Mouse (Mus musculus) kidney, adult 18-20 months (tissue): ENCODE measurements around the gene Spryd3.
A peak's percentile ranks its signal among the peaks of the same experiment; 100 is the strongest.
"Not testable (repeated sequence)": the region's sequence is repeated elsewhere in the genome, so short reads cannot be mapped to it uniquely, and the experiment has no call there.

Experiments used
- DNase-seq: peaks from one replicate; pipeline ENCODE4 v3.0.0; 2021

Spryd3 gene

DNA sequence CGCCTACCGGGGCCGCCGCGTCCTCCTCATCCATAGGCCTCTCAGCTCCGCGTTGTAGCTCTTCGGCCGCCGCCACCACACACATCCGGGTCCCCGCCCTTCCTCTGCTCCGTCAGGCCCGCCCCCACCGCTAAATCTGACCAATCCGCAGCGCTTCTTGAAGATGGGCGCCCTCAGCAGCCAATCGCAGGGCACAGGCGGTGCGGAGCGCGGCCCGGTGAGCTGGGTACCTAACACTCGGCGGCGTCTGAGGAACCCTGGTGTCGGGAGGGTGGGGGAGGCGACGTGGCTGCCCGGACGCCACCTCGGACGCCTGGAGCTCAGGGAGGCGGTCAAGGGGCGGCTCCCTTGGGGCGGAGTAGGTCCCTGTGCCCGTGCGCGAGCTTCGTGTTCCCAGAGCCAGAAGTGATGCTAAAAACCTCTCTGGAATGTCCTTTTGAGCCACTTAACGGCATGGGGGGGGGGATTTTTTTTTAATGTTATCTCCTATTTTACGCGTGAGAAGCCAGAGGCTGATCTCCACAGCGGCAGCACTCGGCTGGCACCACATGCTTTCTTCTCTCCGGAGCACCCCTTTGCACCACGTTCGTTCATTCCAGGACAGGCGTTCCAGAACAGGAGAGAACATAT lies at the start of gene Spryd3:
Gene Spryd3, minus strand, starts transcription at position 106 of the 630 bp plus-strand sequence.
- peak; percentile 99 for DNase-seq

DNA sequence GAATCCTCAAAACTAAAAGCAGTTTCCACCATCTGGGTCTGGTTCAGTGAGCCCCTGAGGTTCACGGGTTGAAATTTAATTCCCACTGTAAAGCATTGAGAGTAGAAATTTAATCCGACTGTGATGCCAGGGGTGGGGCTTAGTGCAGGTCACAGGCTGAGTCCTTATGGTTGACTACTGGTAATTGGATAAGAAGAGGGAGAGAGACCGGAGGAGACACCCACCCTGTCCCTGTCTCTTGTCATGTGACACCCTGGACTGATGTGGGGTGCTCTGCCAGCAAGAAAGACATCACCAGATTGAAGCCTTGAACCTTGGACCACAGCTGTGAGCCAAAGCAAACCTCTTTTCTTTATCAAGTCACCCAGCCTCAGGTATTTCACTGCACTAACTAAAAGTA lies 47.0 kb upstream of the Spryd3 start:
- peak; percentile 71 for DNase-seq

DNA sequence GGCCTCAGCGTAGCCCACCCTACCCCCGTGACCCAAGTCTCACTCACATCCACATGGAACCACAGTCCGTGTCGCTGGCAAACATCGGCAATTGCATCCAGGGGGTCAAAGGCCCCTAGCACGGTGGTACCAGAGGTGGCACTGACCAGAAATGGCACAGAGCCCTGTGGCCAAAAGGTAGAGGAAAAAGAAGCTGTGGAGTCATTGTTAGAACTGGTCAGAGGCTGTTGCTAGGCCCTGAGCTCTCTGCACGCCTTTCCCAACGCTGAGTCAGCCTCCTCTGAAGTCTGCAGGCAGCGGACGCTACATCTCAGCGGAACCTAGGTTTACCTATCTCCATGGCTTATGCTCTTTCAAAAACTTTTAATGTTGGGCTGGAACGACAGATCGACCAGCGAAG lies 43.9 kb upstream of the Spryd3 start:
- DNase-seq, result no peak

DNA sequence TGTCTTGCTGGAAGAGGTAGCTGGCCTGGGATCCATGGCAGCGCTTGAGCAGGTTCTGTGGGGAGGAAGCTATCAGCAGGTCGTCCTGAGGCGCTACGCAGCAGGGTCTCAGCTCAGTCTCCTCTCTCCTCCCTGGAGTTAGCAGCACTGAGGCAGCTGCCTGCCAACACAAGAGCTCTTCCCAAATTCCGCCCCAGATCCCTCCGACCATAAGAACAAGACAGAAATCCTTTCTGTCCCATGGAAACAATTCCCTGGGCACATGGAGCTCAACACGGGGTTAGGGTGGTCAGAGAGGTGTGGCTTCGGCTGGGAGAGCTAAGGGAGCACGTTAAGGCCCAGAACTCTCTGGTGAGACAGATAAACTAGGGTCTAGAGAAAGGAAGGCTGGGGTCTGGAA lies 43.1 kb upstream of the Spryd3 start:
- DNase-seq, result no peak

DNA sequence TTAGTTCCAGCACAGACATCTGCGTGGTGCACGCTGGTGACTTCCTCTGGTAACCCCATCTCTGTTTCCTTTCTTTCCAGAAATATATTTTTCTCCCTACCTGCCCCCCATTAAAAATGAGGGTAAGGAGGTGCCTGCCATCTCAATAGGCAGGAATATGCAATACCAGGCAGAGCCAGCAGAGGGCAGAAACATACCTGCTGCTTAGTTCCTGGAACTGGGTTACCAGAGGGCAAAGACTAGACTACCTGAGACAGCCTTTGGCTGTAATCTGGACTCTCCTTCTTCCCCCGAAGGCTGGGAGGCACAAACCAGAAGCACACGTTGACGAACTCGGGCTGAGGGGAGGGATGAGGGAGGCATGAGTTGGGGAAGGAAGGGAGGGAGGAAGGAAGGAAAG lies 42.2 kb upstream of the Spryd3 start:
- peak; percentile 90 for DNase-seq

DNA sequence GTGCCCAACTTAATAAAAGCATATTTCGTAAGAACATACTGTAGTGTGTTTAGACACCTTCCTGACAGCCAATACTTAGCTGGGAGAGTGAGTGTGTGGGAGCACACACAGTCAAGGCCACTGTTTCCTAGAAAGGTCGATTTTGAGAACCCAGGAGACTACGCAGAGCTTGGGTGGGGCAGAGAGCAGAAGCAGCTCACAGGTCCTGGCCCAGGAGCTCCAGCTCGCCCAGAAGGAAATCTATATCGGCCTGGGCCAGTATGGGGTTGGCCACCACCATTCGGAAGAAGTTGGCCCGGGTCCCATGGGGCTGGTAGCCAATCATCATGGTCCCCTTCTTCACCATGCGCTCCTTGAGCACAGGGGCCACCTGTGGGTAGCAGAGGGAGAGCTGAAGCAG lies 41.4 kb upstream of the Spryd3 start:
- no peak for DNase-seq

DNA sequence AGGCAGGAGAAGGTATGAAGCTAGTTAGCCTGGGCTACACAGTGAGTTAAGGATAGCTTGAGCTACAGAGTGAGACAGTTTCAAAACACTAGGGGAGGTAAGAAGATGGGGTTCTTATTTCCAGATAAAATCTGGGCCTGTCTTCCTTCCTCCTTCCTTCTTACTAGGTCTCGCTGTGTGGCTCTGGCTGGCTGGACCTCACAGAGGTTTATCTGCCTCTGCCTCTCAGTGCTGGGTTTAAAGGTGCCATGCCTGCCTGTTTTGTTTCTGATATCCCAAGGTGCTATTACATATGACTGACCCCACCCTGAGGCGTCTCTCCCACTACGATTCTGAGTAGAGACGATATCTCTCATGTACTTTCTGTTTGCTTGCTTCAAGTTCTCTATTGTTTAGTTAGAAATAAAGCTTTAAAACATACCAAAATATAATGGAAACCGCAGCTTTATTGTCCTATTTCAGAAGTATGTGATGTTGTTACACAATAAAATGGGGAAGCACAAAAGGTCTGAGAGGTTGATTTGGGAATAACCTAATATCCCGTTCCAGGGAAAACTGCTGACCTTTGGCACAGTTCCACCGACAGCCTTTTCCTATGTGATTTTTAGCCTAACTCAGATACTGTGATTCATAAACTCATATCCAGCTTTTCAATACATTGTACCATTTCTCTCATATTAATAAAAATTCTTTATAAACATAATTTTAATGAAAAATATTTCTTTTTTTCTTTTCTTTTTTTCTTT lies 40.7 kb upstream of the Spryd3 start:
- no peak for DNase-seq

DNA sequence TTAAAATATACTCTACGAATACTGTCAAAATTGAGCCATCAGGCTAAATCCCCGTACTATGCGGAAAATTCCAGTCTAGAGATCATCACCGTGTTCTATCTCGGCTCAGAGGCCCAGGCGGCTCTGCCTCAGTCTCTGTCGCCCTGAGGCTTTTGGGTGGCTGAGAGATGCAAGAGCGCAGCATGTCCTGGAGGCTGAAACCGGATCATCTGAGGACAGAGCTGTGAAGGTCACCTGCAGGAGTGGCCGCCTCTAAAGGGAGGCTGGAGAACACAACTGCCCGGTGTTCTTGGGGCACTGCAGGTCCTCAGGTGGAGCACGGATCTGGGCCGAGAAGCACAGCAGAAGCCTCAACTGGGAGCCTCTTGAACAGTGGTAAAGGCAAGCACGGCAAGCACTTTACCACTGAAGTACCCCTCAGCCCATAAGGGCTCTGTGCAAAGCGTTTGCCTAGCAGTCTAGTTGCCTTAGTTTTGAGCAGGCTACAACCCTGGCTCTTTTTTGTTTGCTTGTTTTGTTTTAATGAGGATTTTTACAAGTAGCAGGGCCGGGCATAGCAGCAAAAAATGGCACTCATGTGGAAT lies 39.8 kb upstream of the Spryd3 start:
- DNase-seq, result no peak

DNA sequence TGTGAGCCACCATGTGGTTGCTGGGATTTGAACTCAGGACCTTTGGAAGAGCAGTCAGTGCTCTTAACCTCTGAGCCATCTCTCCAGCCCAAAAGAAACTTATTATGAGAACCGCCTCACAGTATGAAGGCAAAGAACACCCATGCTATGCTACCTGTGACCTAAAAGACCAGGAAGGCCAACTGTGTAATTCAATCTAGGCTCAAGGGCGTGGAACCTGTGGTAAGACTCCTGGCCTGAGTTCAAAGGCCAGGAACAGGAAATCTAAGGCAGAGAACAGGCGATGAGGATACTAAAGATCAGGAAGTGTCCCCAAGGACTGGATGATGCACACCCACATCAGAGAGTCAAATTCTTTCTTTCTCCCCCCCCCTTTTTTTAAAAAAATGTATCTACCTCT lies 37.5 kb upstream of the Spryd3 start:
- no peak for DNase-seq

DNA sequence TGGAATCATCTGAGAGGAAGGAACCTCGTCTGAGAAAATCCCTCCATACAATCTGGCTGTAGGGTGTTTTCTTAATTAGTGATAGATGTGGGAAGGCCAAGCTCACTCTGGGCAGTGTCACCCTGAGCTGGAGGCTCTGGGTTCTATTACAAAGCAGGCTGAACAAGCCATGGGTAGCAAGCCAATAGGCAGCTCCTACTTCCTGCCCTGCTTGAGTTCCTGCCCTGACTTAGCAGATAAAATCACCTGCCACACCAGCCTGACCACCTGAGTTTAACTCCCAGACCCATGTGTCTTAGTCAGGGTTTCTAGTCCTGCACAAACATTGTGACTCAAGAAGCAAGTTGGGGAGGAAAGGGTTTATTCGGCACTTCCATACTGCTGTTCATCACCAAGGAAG lies 33.0 kb upstream of the Spryd3 start:
- no peak for DNase-seq

DNA sequence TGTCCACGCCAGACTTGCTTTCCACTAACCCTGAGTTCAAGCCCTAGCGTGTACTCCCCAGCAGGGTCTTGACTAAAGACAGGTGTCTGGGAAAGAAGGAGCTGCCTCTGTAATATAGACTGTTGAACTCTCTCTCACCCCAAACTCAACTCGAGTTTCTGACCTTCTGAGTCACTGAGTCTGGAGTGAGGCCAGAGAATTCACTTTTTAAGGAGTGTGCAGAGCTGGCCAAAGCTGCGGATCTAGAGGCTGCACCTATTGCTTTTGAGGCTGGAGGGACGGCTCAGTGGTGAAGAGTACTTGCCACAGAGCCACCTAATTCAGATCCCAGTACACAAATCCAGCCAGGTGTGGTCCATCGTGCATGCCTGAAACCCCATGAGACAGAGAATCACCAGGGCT lies 31.6 kb upstream of the Spryd3 start:
- DNase-seq, result no peak

DNA sequence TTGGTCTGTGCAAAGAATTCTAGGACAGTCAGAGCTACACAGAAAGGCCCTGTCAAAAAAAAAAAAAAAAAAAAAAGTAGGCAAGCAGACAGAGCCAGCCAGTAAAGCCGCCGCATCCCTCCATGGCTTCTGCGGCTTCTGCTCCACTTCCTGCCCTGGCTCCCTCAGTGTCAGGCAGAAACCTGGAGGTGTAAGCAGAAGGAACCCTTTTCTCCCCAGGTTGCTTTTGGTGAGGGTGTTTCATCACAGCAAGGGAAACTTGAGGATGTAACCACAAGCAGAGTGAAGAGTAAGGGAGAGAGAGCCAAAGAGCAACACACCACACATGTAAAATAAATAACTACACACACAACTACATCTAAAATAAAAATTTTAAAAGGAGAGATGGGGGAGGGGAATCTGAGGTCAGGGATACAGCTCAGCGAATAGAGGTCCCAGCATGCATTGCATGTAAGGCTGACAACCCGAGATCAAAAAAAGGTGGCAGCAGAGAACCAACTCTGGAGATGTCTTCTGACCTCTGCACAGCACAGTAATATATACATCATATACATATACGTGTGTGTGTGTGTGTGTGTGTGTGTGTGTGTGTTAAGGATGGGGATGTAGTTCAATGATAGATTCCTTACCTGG lies 29.6 kb upstream of the Spryd3 start:
- no peak for DNase-seq

DNA sequence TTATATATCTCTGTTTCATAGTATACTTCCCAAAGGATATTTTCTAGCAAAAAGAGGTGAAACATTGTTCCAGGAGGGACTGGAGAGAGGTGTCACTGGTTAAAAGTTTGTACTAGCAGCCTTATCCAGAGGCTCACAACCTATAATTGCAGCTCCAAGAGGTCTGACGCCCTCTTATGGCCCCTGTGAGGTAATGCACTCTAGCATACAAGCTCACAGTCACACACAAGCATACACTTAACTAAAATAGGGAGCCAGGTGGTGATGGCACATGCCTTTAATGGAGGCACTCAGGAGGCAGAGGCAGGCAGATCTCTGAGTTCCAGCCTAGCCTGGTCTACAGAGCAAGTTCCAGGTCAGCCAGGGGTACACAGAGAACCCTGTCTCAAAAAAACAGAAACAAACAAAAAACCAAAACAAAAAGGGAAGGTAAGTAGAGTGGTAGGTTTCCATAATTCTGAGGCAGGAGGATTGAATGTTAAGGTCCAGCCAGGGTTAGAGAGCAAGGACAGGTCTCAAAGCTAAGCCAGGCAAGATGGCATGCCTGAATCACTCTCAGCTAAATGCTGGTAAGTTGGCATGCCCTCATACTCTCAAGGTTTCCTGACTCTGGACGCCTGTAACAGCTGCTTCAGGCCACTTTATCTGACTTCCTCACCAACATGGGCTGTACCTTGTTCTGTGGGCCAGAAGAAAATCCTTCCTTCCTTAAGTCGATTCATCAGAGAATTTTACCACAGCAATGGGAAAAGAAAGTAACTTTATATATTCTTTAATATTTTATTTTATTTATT lies 28.1 kb upstream of the Spryd3 start:
- DNase-seq, result no peak

DNA sequence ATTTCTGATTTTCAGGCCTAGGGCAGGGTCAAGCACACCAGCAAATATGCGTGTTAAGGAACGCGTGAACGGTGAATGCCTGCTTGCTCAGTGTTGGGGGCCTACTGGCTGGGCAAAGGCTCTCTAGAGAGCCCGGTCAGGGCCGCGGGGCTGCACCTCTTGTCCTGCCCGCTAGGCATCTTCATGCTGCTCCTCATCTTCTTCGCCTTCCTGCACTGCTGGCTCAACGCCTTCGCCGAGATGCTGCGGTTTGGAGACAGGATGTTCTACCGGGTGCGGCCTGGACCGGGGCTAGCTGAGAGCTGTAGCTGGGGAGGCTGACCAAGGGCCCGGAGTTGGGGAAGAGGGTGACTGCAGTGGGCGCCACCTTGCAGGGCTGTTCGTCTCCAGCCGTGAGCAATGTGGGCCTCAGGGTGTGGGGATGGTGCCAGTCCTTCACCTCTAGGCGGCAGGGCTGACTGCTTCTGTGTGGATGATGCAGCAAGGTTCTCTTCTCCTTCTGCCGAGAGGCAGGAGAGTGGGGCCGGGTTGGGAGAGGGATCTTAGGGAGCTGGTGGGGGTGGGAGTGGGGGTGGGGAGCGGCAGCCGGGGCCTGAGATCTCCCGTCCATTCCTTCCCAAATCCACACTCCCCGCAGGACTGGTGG lies 24.5 kb upstream of the Spryd3 start:
- DNase-seq, result no peak

DNA sequence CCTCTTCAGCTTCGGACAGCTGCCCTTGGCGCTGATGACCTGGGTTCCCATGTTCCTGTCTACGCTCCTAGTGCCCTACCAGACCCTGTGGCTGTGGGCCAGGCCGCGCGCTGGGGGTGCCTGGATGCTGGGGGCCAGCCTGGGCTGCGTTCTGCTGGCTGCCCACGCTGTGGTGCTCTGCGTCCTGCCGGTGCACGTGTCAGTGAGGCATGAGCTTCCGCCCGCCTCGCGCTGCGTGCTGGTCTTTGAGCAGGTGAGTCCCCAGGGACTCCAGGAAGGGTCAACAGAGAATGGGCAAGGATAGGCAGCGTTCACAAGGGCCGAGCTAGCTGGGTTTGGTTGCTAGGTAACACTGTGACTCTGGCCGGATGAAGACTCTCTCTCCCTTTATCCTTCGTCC lies 20.8 kb upstream of the Spryd3 start:
- no peak for DNase-seq

DNA sequence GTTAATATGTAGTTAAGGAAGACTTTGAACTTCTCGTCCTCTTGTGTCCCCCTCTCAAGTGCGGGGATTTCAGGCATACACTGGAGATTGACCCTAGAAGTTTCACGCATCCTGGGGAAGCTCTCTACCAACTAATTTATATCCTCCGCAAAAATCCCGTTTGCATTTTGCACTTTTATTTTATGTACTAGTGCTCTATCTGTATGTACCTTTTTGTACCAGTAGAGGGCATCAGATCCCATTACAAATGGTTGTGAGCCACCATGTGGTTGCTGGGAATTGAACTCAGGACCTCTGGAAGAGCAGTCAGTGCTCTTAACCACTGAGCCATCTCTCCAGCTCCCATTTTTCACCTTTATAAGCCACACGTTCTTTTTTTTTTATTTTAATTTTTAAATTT lies 19.0 kb upstream of the Spryd3 start:
- DNase-seq, result not testable (repeated sequence)

DNA sequence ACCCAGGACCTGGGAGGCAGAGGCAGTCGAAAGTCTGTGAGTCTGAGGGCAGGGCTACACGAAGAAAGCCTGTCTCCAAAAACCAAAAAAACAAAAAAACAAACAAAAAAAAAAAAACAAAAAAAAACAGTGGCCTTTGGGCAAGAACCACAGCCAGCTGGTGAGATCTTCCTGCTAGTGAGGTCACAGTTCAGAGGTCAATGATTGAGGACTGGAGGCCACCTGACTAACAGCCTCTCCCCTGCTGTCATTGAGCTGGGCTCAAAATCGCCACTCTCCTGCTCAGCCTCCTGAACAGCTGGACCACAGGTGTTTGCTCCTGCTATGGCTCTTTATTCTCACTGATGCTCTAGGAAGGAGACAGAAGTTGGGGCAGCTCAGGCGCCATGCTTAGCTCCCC lies 16.6 kb upstream of the Spryd3 start:
- no peak for DNase-seq

DNA sequence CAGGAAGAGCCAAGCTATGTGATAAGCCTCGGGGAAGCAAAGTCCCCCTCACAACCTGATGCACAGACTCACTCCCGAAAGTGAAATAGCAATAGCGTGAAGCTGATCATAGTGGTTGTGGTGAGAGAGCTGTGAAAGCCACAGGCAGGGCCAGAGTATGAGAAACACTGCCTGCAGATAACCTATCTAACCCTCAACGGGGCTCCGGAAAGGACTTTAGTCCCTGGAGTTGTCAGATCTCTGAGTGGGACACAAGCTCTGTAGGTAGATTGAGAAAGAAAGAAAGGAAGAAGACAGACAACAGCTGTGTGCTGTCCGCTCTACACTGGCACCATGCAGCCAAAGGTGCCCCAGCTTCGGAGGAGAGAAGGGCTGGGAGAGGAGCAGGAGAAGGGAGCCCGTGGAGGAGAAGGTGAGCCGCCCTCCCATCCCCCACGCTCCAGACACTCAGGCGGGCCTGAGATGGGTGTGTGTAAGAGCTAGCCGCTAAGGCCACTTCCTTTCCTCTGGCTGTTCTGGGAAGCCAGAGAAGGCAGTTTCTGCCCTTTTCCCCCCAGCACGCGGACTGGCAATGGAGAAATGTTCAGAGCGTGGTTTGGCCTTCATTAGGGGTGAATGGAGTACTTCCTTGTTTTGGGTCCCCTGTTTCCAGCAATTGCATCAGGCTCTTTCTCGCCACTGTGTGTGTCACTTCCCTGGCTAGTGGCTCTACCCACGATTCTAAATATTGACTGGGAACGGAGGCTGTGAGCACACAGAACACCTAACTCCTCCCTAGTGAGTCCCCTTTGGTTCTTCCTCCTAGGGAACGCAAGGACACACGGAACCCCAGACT lies 14.5 kb upstream of the Spryd3 start, which contains the start of gene Soat2:
Gene Soat2, plus strand, starts transcription at position 226 of the 835 bp plus-strand sequence.
- peak; percentile 38 for DNase-seq

DNA sequence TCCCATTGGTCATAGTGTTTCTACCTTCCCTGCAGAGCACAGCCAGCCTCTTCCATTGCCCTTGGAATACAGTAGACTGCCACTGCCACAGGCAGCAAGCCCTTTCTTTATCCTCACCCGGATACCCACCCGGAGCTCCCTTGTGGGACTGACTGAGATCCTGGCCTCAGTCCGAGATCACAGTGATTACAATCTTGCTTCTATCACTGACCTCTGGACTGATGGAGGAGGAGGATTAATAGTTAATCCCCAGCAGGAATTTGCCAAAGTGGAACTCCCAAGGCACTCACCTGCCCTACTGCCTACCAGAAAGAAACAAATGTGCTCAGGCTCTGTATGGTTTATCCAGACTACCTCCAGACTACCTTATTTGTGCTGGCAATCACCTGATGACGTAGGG lies 13.5 kb upstream of the Spryd3 start:
- DNase-seq, result peak; percentile 45

DNA sequence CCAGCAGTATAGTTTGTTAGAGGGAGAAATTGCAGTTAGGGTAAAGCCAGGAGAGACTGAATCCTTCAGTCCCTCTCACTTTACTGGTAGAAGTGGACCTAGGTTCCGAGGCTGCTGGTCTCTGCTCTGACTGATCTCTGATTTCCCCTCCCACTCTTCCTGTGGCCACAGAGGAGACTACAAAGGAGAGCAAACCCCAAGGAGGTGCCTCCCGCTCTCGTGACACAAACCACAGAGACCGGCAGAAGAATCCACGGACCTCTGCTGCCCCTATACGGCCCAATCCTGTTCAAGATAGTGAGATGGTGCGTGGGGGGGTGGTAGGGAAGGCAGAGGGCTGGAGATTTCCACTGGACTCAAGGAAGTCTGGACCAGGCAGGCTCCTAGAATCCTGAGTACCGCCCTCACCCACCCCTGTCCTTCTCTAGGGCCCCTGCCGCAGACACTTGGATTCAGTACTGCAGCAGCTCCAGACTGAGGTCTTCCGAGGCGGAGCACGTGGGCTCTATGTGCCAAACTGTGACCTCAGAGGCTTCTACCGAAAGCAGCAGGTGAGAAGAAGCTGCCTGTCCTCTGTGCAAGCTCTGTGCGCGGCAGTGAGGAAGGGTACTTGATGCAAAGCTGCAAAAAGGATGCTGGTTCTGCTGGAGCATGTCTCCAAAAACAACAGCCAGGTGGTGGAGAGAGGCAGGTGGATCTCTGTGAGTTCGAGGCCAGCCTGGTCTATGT lies 11.8 kb upstream of the Spryd3 start:
- no peak for DNase-seq

DNA sequence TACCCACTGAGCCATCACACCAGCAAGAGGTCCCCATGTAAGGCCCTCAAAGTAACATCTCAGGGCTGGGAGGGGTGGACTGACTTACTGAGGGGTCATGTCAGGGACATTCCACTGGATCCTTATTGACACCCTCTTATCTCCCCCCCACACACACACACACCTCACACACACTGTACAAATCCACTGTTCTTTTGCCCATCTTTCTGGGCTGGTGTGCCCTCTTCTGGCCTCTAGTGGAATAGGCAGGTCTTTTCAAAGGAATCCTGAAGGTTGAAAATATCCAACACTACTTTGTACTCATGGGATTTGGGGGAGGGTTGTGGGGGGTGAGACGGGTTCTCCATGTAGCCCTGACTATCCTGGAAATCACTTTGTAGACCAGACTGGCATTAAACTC lies 10.8 kb upstream of the Spryd3 start:
- peak; percentile 63 for DNase-seq
